Comparison of ENCODE assay signal across 8 mouse cellular contexts in genomic region chr3:86546471-86547250, GRCm38 (mm10). TPM values are rescaled to one million over a fixed set of nuclear protein-coding genes. Genes with fewer than 3 reads are reported as not detected.
DNase-seq lines count a peak whose midpoint lies in the region; ATAC-seq and TF ChIP-seq lines count a peak whose summit lies in the region.

No protein-coding gene starts in this region.

- H3K4me2 ChIP-seq in heart, embryonic 15.5 days: peak overlapping the region; percentile 70
- peak overlapping the region; percentile 54 for H3K4me2 ChIP-seq in kidney, embryonic 16.5 days (replicated peaks; ENCODE audit: low read depth, low read length)
- peak overlapping the region; percentile 62 for H3K4me2 ChIP-seq in liver, embryonic 16.5 days (ENCODE audit: low read depth, low read length)
- peak overlapping the region; percentile 84 for H3K4me2 ChIP-seq in neural tube, embryonic 12.5 days (replicated peaks)

- H3K4me3 ChIP-seq in bone marrow, adult 2 months (replicated peaks; ENCODE audit: control insufficient read depth, low read depth, low read length): peak overlapping the region; percentile 13
- H3K4me3 ChIP-seq in embryonic fibroblast, embryonic 13.5 days (ENCODE audit: insufficient read depth, low read length): peak overlapping the region; percentile 36
- H3K4me3 ChIP-seq in heart, embryonic 15.5 days: peak overlapping the region; percentile 46
- H3K4me3 ChIP-seq in kidney, embryonic 16.5 days (ENCODE audit: low read length): peak overlapping the region; percentile 39
- peak overlapping the region; percentile 53 for H3K4me3 ChIP-seq in liver, embryonic 16.5 days (ENCODE audit: low read depth, low read length)
- H3K4me3 ChIP-seq in neural tube, embryonic 12.5 days: peak overlapping the region; percentile 60

- peak overlapping the region; percentile 51 for H3K9ac ChIP-seq in heart, embryonic 15.5 days
- H3K9ac ChIP-seq in kidney, embryonic 16.5 days (replicated peaks; ENCODE audit: low read length): peak overlapping the region; percentile 35; the same call in 1 of the 2 replicates
- H3K9ac ChIP-seq in liver, embryonic 16.5 days (ENCODE audit: low read depth, low read length): no peak overlapping the region
- peak overlapping the region; percentile 89 for H3K9ac ChIP-seq in neural tube, embryonic 12.5 days

- no peak for TF ChIP-seq POLR2A in bone marrow, adult 2 months (IDR thresholded peaks at IDR 0.05; ENCODE audit: borderline replicate concordance, control insufficient read depth, low read depth, low read length)
- TF ChIP-seq POLR2A in embryonic fibroblast, embryonic 13.5 days (IDR thresholded peaks at IDR 0.05; ENCODE audit: low read depth, low read length): no peak

- H3K27ac ChIP-seq in bone marrow, adult 2 months (ENCODE audit: control insufficient read depth, insufficient read depth, low read depth, low read length, poor library complexity): no peak overlapping the region
- H3K27ac ChIP-seq in embryonic fibroblast, embryonic 13.5 days (ENCODE audit: insufficient read depth, low read length): peak overlapping the region; percentile 48
- no peak overlapping the region for H3K27ac ChIP-seq in heart, embryonic 15.5 days
- no peak overlapping the region for H3K27ac ChIP-seq in kidney, embryonic 16.5 days (ENCODE audit: low read length)
- H3K27ac ChIP-seq in liver, embryonic 16.5 days (ENCODE audit: low read length): no peak overlapping the region
- peak overlapping the region; percentile 96 for H3K27ac ChIP-seq in neural tube, embryonic 12.5 days

- no peaks in the 10 kb centered on the region for H3K36me3 ChIP-seq in heart, embryonic 15.5 days
- H3K36me3 ChIP-seq in kidney, embryonic 16.5 days (ENCODE audit: insufficient read depth, low read length): no peaks in the 10 kb centered on the region
- H3K36me3 ChIP-seq in liver, embryonic 16.5 days (ENCODE audit: control insufficient read depth, insufficient read depth): no peaks in the 10 kb centered on the region
- H3K36me3 ChIP-seq in neural tube, embryonic 12.5 days: no peaks in the 10 kb centered on the region

- H3K4me1 ChIP-seq in bone marrow, adult 2 months (ENCODE audit: control insufficient read depth, insufficient read depth, low read length): no peaks in the 10 kb centered on the region
- no peaks in the 10 kb centered on the region for H3K4me1 ChIP-seq in embryonic fibroblast, embryonic 13.5 days (ENCODE audit: control insufficient read depth, insufficient read depth, low read length)
- H3K4me1 ChIP-seq in heart, embryonic 15.5 days (replicated peaks): peaks cover 29% of the 10 kb centered on the region
- H3K4me1 ChIP-seq in kidney, embryonic 16.5 days (ENCODE audit: insufficient read depth, low read length): peaks cover 13% of the 10 kb centered on the region
- H3K4me1 ChIP-seq in liver, embryonic 16.5 days (ENCODE audit: control insufficient read depth, low read depth, low read length): peaks cover 2% of the 10 kb centered on the region; the same call in 1 of the 2 replicates
- H3K4me1 ChIP-seq in neural tube, embryonic 12.5 days: peaks cover 29% of the 10 kb centered on the region

- no peak for TF ChIP-seq CTCF in bone marrow, adult 2 months (IDR thresholded peaks at IDR 0.05; ENCODE audit: control insufficient read depth, insufficient read depth, low read length)
- no peak for TF ChIP-seq CTCF in embryonic fibroblast, embryonic 13.5 days (IDR thresholded peaks at IDR 0.05; ENCODE audit: borderline replicate concordance, insufficient read depth, low read length)

- peak; percentile 80 for ATAC-seq in CD4-positive, CD25-positive, alpha-beta regulatory T cell, adult 4 months
- ATAC-seq in heart, embryonic 15.5 days (replicated peaks; ENCODE audit: insufficient number of reproducible peaks, insufficient read depth, low FRiP score, low read depth): peak; percentile 34; the same call in 1 of the 2 replicates
- peak; percentile 55; the same call in 1 of the 2 replicates for ATAC-seq in kidney, embryonic 16.5 days (ENCODE audit: low FRiP score, low TSS enrichment)
- ATAC-seq in liver, embryonic 16.5 days (ENCODE audit: low read depth): peak; percentile 43; the same call in 1 of the 2 replicates
- no peak for ATAC-seq in neural tube, embryonic 12.5 days (ENCODE audit: low FRiP score, low read depth)

- H3K27me3 ChIP-seq in heart, embryonic 15.5 days: peaks cover 39% of the 10 kb centered on the region
- peaks cover 65% of the 10 kb centered on the region for H3K27me3 ChIP-seq in kidney, embryonic 16.5 days (ENCODE audit: insufficient read depth, low read length)
- peaks cover 53% of the 10 kb centered on the region for H3K27me3 ChIP-seq in liver, embryonic 16.5 days (ENCODE audit: control insufficient read depth, insufficient read depth, low read depth, low read length)
- H3K27me3 ChIP-seq in neural tube, embryonic 12.5 days (replicated peaks): peaks cover 25% of the 10 kb centered on the region

- 1% methylated on average over 45 of the region's 45 CpGs for WGBS in bone marrow, adult 2 months
- 1% methylated on average over 45 of the region's 45 CpGs for WGBS in heart, embryonic 15.5 days
- 2% methylated on average over 45 of the region's 45 CpGs for whole genome bisulfite sequencing in kidney, embryonic 16.5 days
- WGBS in liver, embryonic 16.5 days (ENCODE audit: insufficient replicate concordance): under 1% methylated on average over 45 of the region's 45 CpGs
- under 1% methylated on average over 45 of the region's 45 CpGs for WGBS in neural tube, embryonic 12.5 days

- H3K9me3 ChIP-seq in heart, embryonic 15.5 days (replicated peaks): no peaks in the 10 kb centered on the region
- no peaks in the 10 kb centered on the region for H3K9me3 ChIP-seq in kidney, embryonic 16.5 days (ENCODE audit: low read length)
- no peaks in the 10 kb centered on the region for H3K9me3 ChIP-seq in liver, embryonic 16.5 days (replicated peaks; ENCODE audit: control insufficient read depth, low read length)
- no peaks in the 10 kb centered on the region for H3K9me3 ChIP-seq in neural tube, embryonic 12.5 days

- DNase-seq in testis, postnatal 14 days (ENCODE audit: low spot score): peak; percentile 61

RNA-seq across cellular contexts. Expression of gene Mab21l2, which starts 1.8 kb away (rescaled TPM):
- under 1 TPM; 0.32 to 0.44 TPM for polyA plus RNA-seq in CD4-positive, CD25-positive, alpha-beta regulatory T cell, adult 4 months (2017; shearing (Covaris generic))
- polyA plus RNA-seq in bone marrow, adult 2 months (2011; ENCODE audit: insufficient read depth, insufficient read length, low replicate concordance, missing spikeins): 1.1 and 1.7 TPM in 2 replicates
- polyA plus RNA-seq in embryonic fibroblast, embryonic 13.5 days (2011; ENCODE audit: insufficient read length, low read depth, missing spikeins): 8.4 and 25.5 TPM in 2 replicates
- polyA plus RNA-seq in heart, embryonic 15.5 days (2015; fragmentation: Nextera tagmentation; extraction: Ambion mirVana): 1.5 and 3.3 TPM in 2 replicates
- polyA plus RNA-seq in kidney, embryonic 16.5 days (2015; fragmentation: Nextera tagmentation; extraction: Ambion mirVana): 0.65 and 0.69 TPM in 2 replicates
- 0.13 and 0.97 TPM in 2 replicates for polyA plus RNA-seq in liver, embryonic 16.5 days (2015; fragmentation: Nextera tagmentation; extraction: Ambion mirVana)
- polyA plus RNA-seq in neural tube, embryonic 12.5 days (2016; fragmentation: Nextera tagmentation; extraction: Ambion mirVana): 194 and 197 TPM in 2 replicates

Comparison
In these comparisons a context has a peak if more than half of its experiments do, and no peak if none do; other contexts are left out.
1. H3K27ac ChIP-seq: peak in embryonic fibroblast, embryonic 13.5 days (single experiment) and neural tube, embryonic 12.5 days (single experiment); none in bone marrow, adult 2 months (single experiment), heart, embryonic 15.5 days (single experiment), kidney, embryonic 16.5 days (single experiment) and liver, embryonic 16.5 days (single experiment).
2. Peak in every context shown above with its lines, with median percentiles within 50 percentile points of each other: H3K4me3 ChIP-seq and H3K4me2 ChIP-seq.